Mouse (Mus musculus) 3134 (cell line): ENCODE data around the gene Ttc17.
"Not testable (repeated sequence)": the region's sequence is repeated elsewhere in the genome, so short reads cannot be mapped to it uniquely, and the experiment has no call there.

Source experiments
- DNase-seq: peaks from one replicate; pipeline ENCODE4 v3.0.0-alpha.2; 2011; ENCODE audit warnings: low spot score; ENCODE audit not compliant: insufficient read length; ENCODE audit errors: extremely low read depth

Ttc17 gene

GRCm38 (mm10) chr2:94406083-94406957 is at the start of gene Ttc17:
Ttc17 (minus strand) TSS chr2:94406689.
- DNase-seq: peak; percentile 87

DNA sequence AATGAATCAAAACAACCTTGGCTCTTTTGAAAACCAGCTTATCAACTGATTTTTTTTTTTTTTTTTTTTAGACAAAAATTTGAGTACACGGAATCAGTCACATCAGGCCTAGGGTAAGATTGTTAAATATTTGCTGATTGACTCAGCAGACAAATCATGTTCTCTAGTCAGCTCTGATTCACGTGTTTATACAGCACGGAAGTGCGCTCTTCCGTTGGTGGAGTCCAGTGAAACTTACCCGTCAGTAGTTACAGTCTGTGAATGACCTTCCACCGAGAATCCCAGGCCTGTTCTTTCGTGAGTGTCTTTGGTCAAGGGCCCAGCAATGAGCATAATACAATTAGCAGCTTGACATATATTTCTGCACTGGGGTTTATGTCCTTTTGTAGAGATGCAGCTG is 43.2 kb upstream of the Ttc17 start:
- DNase-seq: peak; percentile 41

GRCm38 (mm10) chr2:94436952-94437351 is 30.5 kb upstream of the Ttc17 start:
- DNase-seq: no peak

DNA sequence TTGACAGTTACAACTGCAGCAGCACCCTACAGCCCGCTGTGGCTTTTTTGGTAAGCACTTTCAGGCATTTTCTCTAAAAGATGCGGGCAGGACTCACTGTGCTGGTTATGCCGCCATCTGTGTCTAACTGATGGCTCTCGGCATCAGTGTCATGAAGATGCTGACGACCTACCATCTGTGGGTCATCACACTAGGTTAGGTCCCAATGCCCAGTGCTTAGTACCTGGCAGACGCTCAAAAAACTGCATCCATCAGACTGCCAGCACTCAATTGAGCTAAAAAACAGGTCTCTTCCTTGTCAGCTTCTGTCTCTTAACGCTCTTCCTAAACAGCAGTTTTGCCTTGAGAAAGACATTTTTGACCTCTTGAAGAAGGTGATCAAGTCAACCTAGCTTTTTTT is 29.0 kb upstream of the Ttc17 start:
- DNase-seq: no peak

DNA sequence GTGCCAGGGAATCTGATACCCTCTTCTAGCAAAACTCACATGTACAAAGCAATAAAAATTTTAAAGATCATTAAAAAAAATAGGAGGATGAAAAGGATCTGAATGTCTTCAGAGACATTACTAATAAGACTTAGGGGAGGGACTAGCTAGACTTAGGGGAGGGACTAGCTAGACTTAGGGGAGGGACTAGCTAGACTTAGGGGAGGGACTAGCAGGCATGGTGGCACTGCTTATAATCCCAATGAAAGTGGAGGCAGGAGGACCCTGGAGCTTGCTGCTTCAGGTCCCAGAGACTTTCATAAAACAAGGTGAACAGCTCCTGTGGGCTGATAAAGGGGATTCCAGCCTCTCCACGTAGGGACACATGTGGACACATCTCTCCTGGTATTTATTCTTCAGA is 28.3 kb upstream of the Ttc17 start:
- no peak for DNase-seq

GRCm38 (mm10) chr2:94432214-94432613 is 25.7 kb upstream of the Ttc17 start:
- DNase-seq: no peak

GRCm38 (mm10) chr2:94428456-94428855 is 22.0 kb upstream of the Ttc17 start:
- DNase-seq: no peak

DNA sequence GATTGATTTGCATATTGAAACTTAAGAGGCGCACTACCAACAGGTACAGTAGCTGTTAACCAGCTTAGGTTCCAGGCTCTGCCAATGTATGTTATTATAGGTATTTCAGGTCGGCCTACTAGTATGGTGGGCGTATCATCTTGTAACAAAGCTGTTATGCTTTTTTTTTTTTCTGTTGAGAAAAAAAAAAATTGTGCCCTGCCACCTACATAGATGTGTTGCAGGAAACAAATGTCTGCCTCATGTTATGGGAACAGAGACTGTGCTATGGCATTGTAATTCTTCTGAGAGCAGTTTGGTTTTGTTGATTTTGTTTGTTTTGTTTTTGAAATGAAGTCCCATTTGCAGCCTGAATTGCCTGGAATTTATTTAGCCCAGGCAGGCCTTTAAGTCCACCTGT is 952 bp upstream of the Ttc17 start:
- no peak for DNase-seq

GRCm38 (mm10) chr2:94407021-94407420 is 532 bp upstream of the Ttc17 start:
- DNase-seq: no peak

GRCm38 (mm10) chr2:94405397-94406082 is 949 bp downstream of the Ttc17 start:
- DNase-seq: no peak

DNA sequence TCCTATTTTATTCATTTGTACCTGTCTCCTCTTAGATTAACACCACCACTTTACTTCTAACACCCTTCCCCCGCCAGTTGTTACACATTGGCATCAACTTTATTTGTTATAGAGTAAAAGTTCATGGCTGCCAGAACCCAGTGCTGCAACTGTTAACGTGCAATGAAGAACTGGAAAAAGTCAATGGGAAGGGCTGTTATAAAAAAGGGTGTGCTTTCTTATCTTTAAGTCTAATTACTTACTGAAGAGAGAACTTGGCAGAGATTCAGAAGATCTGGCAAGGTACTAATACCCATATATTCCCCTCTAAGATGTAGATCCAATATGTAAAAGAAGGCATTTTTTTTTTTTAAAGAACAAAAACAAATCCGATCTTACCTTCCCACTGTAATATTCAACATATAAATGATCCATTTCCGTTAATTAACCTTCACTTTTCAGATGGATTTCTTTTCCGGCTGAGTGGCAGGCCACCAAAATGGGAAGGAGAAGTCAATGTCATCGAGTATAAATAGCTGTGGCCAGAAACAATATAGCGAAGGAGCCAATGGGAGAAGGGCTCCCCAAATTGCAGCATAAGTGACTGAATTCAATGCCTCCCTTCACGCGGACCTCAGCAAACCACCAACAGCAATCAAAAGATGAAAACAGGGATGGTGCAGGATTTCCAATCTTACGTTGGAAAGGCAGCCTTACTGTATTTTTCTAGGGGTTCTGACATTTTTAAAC is 1.8 kb downstream of the Ttc17 start:
- no peak for DNase-seq

GRCm38 (mm10) chr2:94402561-94402960 is 3.9 kb downstream of the Ttc17 start:
- DNase-seq: no peak

GRCm38 (mm10) chr2:94402096-94402495 is 4.4 kb downstream of the Ttc17 start:
- no peak for DNase-seq

DNA sequence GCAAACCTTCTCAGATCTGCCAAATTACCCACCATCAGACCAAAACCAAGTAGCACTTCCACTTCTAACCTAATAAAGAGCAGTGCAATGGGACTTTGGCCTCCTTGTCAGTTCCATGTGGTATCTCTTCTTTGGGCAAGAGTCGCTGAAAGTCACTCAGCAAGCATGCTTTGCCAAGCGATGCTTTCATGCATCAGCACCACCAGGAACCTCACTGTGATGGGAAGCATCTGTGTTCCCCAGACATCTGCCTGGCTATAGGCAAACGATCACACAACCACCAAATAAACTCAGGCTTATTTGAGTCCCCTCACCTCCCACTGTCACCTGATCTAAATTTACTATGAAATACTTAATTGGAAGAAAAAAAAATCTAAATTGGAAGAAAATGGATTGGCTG is 5.5 kb downstream of the Ttc17 start:
- DNase-seq: no peak

DNA sequence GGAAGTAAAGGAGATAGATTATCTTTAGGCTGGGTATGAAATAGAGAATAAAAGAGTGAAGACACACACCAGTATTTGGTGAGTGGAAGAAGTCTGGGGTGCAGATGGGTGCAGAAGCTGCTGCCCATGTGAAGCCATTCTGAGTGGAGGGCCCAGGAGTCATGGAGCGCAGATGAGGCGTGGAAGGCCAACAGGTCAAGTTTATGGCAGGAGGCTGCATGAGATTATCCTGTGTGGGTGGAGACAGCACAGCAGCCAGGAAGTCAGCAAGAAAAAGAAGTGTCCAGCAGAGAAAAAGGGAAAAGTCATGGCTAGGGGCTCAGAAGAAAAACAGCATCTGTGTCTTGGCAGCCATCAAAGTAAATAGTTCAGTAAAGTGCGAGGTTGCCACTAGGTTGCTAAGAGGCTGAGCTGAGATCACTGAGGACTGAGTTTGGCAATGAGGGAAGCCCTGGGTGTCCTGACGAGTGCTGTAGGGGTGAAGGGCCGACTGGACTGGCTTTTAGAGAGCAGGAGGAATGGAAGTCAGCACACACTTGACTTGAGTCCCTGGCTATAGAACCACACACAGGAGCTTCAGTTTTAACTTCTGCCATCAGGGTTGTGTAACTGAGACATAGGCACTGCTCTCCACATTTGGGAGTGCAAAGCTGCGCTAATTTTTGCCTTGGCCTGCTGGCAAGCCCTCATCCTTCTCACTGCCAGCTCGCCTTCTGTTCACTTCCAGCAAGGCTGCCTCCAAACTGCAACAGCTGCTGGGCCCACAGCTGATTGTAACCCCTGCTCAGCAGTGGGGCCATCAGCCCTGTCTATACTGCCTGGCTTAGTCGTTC is 8.1 kb downstream of the Ttc17 start:
- DNase-seq: no peak

DNA sequence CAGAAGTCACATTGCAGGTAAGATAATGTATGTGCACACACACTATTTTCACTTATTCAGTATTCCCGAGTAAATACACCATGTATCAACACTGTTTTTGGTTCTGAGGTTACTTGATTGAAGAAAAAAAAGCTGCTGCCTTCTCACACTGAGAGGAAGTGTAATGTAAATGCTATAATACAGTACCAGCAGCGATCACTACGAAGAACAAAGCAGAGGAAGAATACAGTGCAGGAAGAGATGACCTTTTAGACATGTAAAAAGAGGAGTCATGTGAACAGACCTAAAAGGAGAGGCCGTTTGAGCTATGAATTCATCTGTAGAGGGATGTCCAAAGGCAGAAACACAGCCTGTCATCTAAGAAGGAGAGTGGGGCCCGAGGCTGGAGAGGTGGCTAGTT is 9.0 kb downstream of the Ttc17 start:
- DNase-seq: no peak

DNA sequence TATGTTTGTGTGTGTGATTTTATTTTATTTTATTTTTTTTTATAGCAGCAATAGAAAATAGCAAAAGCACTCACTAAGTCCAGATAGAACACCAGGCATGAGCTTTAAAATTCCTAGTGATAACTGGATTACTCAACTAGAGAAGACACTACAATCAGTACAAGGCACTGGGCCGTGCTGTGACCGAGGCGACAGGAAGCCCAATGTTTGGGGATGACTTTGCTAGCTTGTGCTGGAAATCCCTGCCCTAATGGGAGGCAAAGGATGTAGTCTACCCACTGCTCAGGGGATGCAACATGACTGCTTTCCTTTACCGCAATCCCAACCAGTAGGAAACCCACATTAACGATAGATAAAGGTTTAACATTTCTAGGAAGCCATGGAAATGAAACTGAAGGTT is 10.2 kb downstream of the Ttc17 start:
- no peak for DNase-seq

GRCm38 (mm10) chr2:94391127-94391526 is 15.4 kb downstream of the Ttc17 start:
- not testable (repeated sequence) for DNase-seq

- no peak for DNase-seq
Measured at GRCm38 (mm10) chr2:94389000-94389399, 17.5 kb downstream of the Ttc17 start.

- DNase-seq: no peak
Measured at GRCm38 (mm10) chr2:94387846-94388245, 18.6 kb downstream of the Ttc17 start.

DNA sequence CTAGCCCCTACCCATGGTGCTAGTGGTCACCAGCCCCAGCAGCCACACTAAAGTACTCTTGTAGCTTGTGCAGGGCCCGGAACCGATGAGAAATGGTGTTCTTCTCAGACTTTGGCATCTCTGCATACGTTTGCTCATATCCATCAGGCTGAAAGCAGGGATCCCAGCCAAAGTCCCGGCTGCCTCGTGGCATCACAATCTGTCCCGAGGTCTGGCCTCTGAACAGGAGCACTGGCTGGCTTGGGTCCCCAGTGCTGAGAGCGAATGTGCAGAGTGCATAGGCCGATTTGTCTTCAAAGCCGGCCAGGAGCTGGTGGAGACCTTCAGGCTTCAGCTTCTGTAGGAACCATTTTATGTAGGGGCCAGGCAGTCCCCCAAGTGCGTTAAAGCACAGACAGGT is 22.0 kb downstream of the Ttc17 start:
- not testable (repeated sequence) for DNase-seq
